Mouse (Mus musculus) midbrain, embryonic 10.5 days (tissue): ENCODE results near the gene Rasal3. TPM values are rescaled to one million over a fixed set of nuclear protein-coding genes. Genes with fewer than 3 reads are reported as not detected.

Experiments used
- DNase-seq: peaks from one replicate; pipeline ENCODE4 v3.0.0-alpha.2; 2017; ENCODE audit warnings: low spot score
- H3K27ac ChIP-seq: fragments of 300-500 bp; sonication (generic); replicated peaks from 2 replicates; pipeline ENCODE4 v1.5.1; 2016; ENCODE audit warnings: mild to moderate bottlenecking
- H3K27me3 ChIP-seq: fragments of 300-500 bp; sonication (generic); 2 replicates; pipeline ENCODE4 v1.6.1; 2016; ENCODE audit warnings: low read depth, mild to moderate bottlenecking; ENCODE audit not compliant: poor library complexity, severe bottlenecking
- H3K36me3 ChIP-seq: fragments of 300-500 bp; sonication (generic); 2 replicates; pipeline ENCODE4 v1.6.1; 2016; ENCODE audit warnings: mild to moderate bottlenecking, moderate library complexity
- H3K4me1 ChIP-seq: fragments of 300-500 bp; sonication (generic); 2 replicates; pipeline ENCODE4 v1.6.1; 2016
- H3K4me3 ChIP-seq: fragments of 300-500 bp; sonication (generic); 2 replicates; pipeline ENCODE4 v1.5.1; 2016; ENCODE audit warnings: mild to moderate bottlenecking, moderate library complexity
- H3K9me3 ChIP-seq: fragments of 300-500 bp; sonication (generic); replicated peaks from 2 replicates; pipeline ENCODE4 v1.6.1; 2016; ENCODE audit warnings: mild to moderate bottlenecking
- WGBS: fragments of 180-500 bp; shearing (Covaris S2); methylation state at CpG from one replicate; pipeline ENCODE4 v1.1.7; 2016; 5-methylcytosine and 5-hydroxymethylcytosine counted together
- polyA plus RNA-seq: library from polyadenylated mRNA; unstranded; fragments of >200 nt; fragmentation: Nextera tagmentation; extraction: Ambion mirVana; gene quantifications from 2 replicates; pipeline ENCODE4 v1.2.1, GENCODE M21; 2016

Gene Rasal3
- polyA plus RNA-seq, 1 experiment from 2014 or later, result 0.42 TPM

GRCm38 (mm10) chr17:32420781-32421180, 17.4 kb upstream of the Rasal3 start:
- WGBS, result 87% methylated on average over 8 of the region's 8 CpGs
- H3K36me3 ChIP-seq, result no peaks in the 10 kb centered on the region
- H3K27me3 ChIP-seq, result peaks cover 16% of the 10 kb centered on the region
- no peak for DNase-seq
- H3K4me3 ChIP-seq, result no peak overlapping the region
- H3K4me1 ChIP-seq, result no peaks in the 10 kb centered on the region
- no peaks in the 10 kb centered on the region for H3K9me3 ChIP-seq
- no peak overlapping the region for H3K27ac ChIP-seq

DNA sequence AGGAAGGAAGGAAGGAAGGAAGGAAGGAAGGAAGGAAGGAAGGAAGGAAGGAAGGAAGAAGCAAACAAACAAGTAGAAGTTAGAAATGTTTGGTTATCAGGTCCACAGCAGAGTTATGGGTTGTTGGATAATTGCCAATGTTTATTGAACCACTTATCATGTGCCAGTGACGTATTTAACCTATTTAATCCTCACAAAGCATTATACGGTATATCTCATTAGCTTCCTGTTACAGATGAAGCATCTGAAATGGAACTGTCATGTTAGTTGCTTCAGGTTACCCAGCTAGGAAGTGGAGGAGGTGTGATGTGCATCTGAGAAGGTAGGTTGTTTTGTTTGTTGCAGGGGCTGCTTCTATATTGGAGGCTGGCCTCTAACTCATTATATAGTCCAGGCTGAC, 16.6 kb upstream of the Rasal3 start:
- no peaks in the 10 kb centered on the region for H3K9me3 ChIP-seq
- H3K4me3 ChIP-seq, result no peak overlapping the region
- no peaks in the 10 kb centered on the region for H3K36me3 ChIP-seq
- DNase-seq, result no peak
- no peaks in the 10 kb centered on the region for H3K4me1 ChIP-seq
- WGBS, result 82% methylated on average over 2 of the region's 2 CpGs
- H3K27me3 ChIP-seq, result peaks cover 24% of the 10 kb centered on the region
- no peak overlapping the region for H3K27ac ChIP-seq

GRCm38 (mm10) chr17:32416771-32417170, 13.4 kb upstream of the Rasal3 start:
- DNase-seq, result no peak
- Histone ChIP-seq H3K4me3 (no peak overlapping the region), H3K36me3 (no peaks in the 10 kb centered on the region), H3K27ac (no peak overlapping the region), H3K4me1 (no peaks in the 10 kb centered on the region), H3K9me3 (no peaks in the 10 kb centered on the region), H3K27me3 (peaks cover 27% of the 10 kb centered on the region)
- WGBS, result 94% methylated on average over 14 of the region's 14 CpGs

DNA sequence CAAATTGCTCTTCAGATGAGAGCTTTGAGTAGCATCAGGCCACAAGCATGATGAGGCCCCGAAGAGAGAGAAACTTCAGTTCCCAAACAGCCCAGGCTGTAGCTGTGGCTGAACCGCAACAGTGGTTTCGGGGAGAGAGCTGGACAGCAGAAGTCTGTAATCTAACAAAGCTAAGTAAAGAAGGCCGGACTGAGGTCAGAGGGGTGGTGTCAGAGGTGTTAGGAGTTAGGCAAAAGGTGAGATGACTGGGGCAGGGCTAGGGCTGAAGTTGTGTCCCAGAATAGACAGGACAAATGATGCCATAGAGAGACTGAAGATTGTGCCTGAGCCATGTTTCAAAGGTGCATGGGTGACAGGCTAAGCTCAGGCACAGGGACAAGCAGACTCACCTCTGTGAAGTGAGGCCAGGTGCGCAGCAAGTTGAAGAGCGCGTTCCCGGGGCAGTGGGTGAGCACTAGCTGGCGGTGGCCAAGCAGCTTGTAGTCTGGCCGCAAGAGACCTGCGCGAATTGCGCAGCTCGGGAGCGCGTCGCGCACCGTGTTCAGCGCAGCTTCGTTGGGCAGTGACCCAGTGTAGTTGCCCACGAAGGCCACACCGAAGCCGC, 12.1 kb upstream of the Rasal3 start:
- no peak for DNase-seq
- 43% methylated on average over 24 of the region's 24 CpGs for WGBS

DNA sequence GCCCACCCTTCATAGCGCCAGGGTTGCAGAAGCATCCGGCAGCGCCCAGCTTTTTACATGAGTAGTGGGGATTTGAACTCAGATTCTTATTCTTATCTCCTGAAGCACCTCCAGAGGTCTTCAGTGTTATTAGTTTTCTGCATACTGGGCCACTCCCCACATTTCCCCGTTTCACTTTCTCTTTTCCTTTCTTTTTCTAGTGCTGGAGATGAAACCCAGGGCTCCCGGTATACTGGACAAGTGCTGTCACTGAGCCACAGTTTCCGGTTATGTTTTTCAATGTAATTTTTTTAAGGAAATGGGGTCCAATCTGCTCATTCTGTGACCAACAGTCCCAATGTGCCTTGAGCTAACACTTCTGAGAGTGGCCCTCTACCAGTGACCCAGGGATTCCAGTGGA, 8.5 kb upstream of the Rasal3 start:
- H3K9me3 ChIP-seq, result no peaks in the 10 kb centered on the region
- H3K27me3 ChIP-seq, result peaks cover 22% of the 10 kb centered on the region
- DNase-seq, result no peak
- 90% methylated on average over 6 of the region's 6 CpGs for WGBS
- no peaks in the 10 kb centered on the region for H3K36me3 ChIP-seq
- H3K27ac ChIP-seq, result no peak overlapping the region
- no peak overlapping the region for H3K4me3 ChIP-seq
- no peaks in the 10 kb centered on the region for H3K4me1 ChIP-seq

More for the DNA sequence above, 12.1 kb upstream of the Rasal3 start:
- peaks cover 27% of the 10 kb centered on the region for H3K27me3 ChIP-seq
- no peaks in the 10 kb centered on the region for H3K9me3 ChIP-seq
- H3K36me3 ChIP-seq, result no peaks in the 10 kb centered on the region
- no peak overlapping the region for H3K27ac ChIP-seq
- H3K4me1 ChIP-seq, result no peaks in the 10 kb centered on the region
- no peak overlapping the region for H3K4me3 ChIP-seq

GRCm38 (mm10) chr17:32402779-32403157, 615 bp downstream of the Rasal3 start:
- WGBS, result 82% methylated on average over 11 of the region's 11 CpGs

DNA sequence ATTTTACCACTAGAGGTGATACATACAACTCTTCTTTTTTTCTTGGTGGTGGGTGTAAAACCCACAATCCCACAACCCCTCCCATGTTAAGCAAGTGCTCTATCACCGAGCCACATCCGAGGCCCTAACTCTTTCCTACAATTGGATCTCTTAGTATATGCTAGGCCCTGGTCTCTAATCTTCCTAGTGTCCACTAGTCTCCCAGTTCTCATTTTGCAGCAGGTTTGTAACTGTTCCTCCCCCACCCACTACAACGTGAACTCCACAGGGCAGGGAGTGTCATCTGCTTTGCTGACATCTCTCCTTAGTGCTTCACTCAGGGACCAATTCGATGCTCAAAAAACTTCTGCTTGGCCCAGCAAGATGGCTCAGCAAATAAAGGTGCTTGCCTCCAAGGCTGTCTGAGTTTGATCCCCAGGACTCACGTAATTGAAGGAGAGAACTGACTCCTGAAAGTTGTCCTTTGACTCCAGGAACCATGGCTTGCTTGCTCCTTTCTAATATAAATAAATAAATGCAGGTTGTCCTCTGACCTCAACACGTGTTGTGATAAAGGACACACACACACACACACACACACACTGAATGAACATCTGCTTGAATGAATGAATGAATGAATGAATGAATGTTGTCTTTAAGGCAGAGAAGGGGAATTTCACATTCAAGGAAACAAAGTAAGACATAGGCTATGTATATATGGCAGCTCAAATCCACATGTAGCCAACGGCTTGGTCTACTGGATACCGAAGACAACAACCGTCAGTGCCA, 1.2 kb downstream of the Rasal3 start:
- no peaks in the 10 kb centered on the region for H3K9me3 ChIP-seq

More at GRCm38 (mm10) chr17:32402779-32403157, 615 bp downstream of the Rasal3 start:
- no peak for DNase-seq
- Histone ChIP-seq H3K4me3 (no peak overlapping the region), H3K27me3 (peaks cover 20% of the 10 kb centered on the region), H3K4me1 (no peaks in the 10 kb centered on the region), H3K36me3 (no peaks in the 10 kb centered on the region), H3K27ac (no peak overlapping the region), H3K9me3 (no peaks in the 10 kb centered on the region)

GRCm38 (mm10) chr17:32396266-32396665, 7.1 kb downstream of the Rasal3 start:
- DNase-seq, result no peak
- no peaks in the 10 kb centered on the region for H3K36me3 ChIP-seq
- 4% methylated on average over 37 of the region's 37 CpGs for WGBS
- no peak overlapping the region for H3K27ac ChIP-seq
- peaks cover 17% of the 10 kb centered on the region for H3K4me1 ChIP-seq
- peaks cover 85% of the 10 kb centered on the region for H3K27me3 ChIP-seq
- H3K9me3 ChIP-seq, result no peaks in the 10 kb centered on the region
- peak overlapping the region; percentile 35 for H3K4me3 ChIP-seq

More for the DNA sequence above, 1.2 kb downstream of the Rasal3 start:
- Histone ChIP-seq H3K4me3 (no peak overlapping the region), H3K27me3 (peaks cover 26% of the 10 kb centered on the region), H3K27ac (no peak overlapping the region), H3K4me1 (no peaks in the 10 kb centered on the region), H3K36me3 (no peaks in the 10 kb centered on the region)
- DNase-seq, result no peak
- WGBS, result 84% methylated on average over 9 of the region's 9 CpGs

GRCm38 (mm10) chr17:32393944-32394343, 9.4 kb downstream of the Rasal3 start:
- Histone ChIP-seq H3K4me3 (no peak overlapping the region), H3K27me3 (peaks cover 91% of the 10 kb centered on the region), H3K27ac (no peak overlapping the region), H3K36me3 (no peaks in the 10 kb centered on the region), H3K4me1 (peaks cover 21% of the 10 kb centered on the region), H3K9me3 (no peaks in the 10 kb centered on the region)
- no peak for DNase-seq
- 89% methylated on average over 10 of the region's 10 CpGs for WGBS

GRCm38 (mm10) chr17:32389101-32389659, 14.2 kb downstream of the Rasal3 start, which contains the start of gene Wiz:
Gene Wiz (minus strand): TSS chr17:32389439.
- Histone ChIP-seq H3K27ac (peak within 1 kb of the TSS; percentile 95), H3K9me3 (no peaks in the 10 kb centered on the region), H3K36me3 (peaks cover 11% of the 10 kb centered on the region), H3K4me1 (peaks cover 31% of the 10 kb centered on the region), H3K4me3 (peak within 1 kb of the TSS; percentile 94), H3K27me3 (peaks cover 57% of the 10 kb centered on the region)
- WGBS, result under 1% methylated on average over 39 of the region's 44 CpGs
- DNase-seq, result peak; percentile 93

GRCm38 (mm10) chr17:32388370-32389100, 14.8 kb downstream of the Rasal3 start:
- WGBS, result under 1% methylated on average over 38 of the region's 39 CpGs
- Histone ChIP-seq H3K36me3 (peaks cover 18% of the 10 kb centered on the region), H3K4me3 (peak overlapping the region; percentile 94), H3K27me3 (peaks cover 51% of the 10 kb centered on the region), H3K9me3 (no peaks in the 10 kb centered on the region), H3K27ac (peak overlapping the region; percentile 95), H3K4me1 (peaks cover 31% of the 10 kb centered on the region)
- no peak for DNase-seq

DNA sequence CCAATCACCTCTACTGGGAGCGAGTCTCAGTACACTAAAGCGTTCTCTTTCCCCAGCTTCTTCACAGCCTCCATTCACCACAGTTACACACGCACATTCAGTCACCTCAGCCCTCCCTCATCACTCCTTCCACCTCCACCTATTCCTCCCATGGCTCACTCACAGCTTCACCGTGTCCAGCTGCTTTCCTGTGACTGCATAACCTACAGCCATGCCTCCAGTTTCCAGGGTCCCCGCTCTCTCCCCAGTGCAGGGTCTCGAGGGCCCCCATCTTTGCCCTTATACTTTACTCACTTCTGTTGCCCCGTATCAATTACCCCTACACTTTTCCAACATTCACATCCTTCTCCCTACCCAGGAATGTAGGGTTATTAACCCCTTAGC, 15.4 kb downstream of the Rasal3 start:
- Histone ChIP-seq H3K4me1 (peaks cover 31% of the 10 kb centered on the region), H3K36me3 (peaks cover 23% of the 10 kb centered on the region), H3K27me3 (peaks cover 45% of the 10 kb centered on the region), H3K27ac (peak overlapping the region; percentile 95; the same call in 1 of the 2 replicates), H3K4me3 (peak overlapping the region; percentile 94), H3K9me3 (no peaks in the 10 kb centered on the region)
- DNase-seq, result no peak
- 48% methylated on average over 7 of the region's 7 CpGs for WGBS
